Mouse (Mus musculus): ENCODE data around the gene Atg9a. TPM values are rescaled to one million over a fixed set of nuclear protein-coding genes. Genes with fewer than 3 reads are reported as not detected.

Atg9a gene
- polyA plus RNA-seq, 1 experiment from 2014 or later, result 60.8 TPM

Small RNAs within 50 kb of the gene (microRNA-seq; reads per million reads assigned to microRNA genes)
- gene Gm27943, result not detected

Other genes with a start within 250 kb of the Atg9a start
- gene Ihh, start 240.5 kb downstream of the Atg9a start, polyA plus RNA-seq (2015; fragmentation: Nextera tagmentation; extraction: Ambion mirVana), result 0.16 and 0.32 TPM in 2 replicates
- gene Nhej1, start 67.0 kb downstream of the Atg9a start, polyA plus RNA-seq (2015; fragmentation: Nextera tagmentation; extraction: Ambion mirVana), result 5.1 and 5.2 TPM in 2 replicates
- not detected in 2 replicates for gene Slc23a3, start 58.3 kb downstream of the Atg9a start, polyA plus RNA-seq (2015; fragmentation: Nextera tagmentation; extraction: Ambion mirVana)
- 52.5 and 54.0 TPM in 2 replicates for gene Cnppd1, start 49.5 kb downstream of the Atg9a start, polyA plus RNA-seq (2015; fragmentation: Nextera tagmentation; extraction: Ambion mirVana)
- 134 and 138 TPM in 2 replicates for gene Retreg2, start 49.4 kb downstream of the Atg9a start, polyA plus RNA-seq (2015; fragmentation: Nextera tagmentation; extraction: Ambion mirVana)
- 38.2 and 41.8 TPM in 2 replicates for gene Zfand2b, start 23.6 kb downstream of the Atg9a start, polyA plus RNA-seq (2015; fragmentation: Nextera tagmentation; extraction: Ambion mirVana)
- 57.1 and 57.7 TPM in 2 replicates for gene Abcb6, start 11.8 kb downstream of the Atg9a start, polyA plus RNA-seq (2015; fragmentation: Nextera tagmentation; extraction: Ambion mirVana)
- gene Ankzf1, start within 50 bp of the Atg9a start, polyA plus RNA-seq (2015; fragmentation: Nextera tagmentation; extraction: Ambion mirVana), result 27.2 and 29.5 TPM in 2 replicates
- 23.0 and 25.4 TPM in 2 replicates for gene Glb1l, start 18.6 kb upstream of the Atg9a start, polyA plus RNA-seq (2015; fragmentation: Nextera tagmentation; extraction: Ambion mirVana)
- 147 and 154 TPM in 2 replicates for gene Stk16, start 18.6 kb upstream of the Atg9a start, polyA plus RNA-seq (2015; fragmentation: Nextera tagmentation; extraction: Ambion mirVana)
- 11.2 and 22.2 TPM in 2 replicates for gene Tuba4a, start 27.7 kb upstream of the Atg9a start, polyA plus RNA-seq (2015; fragmentation: Nextera tagmentation; extraction: Ambion mirVana)
- not detected in 2 replicates for gene A630095N17Rik, start 39.9 kb upstream of the Atg9a start, polyA plus RNA-seq (2015; fragmentation: Nextera tagmentation; extraction: Ambion mirVana)
- 79.4 and 84.3 TPM in 2 replicates for gene Dnajb2, start 44.2 kb upstream of the Atg9a start, polyA plus RNA-seq (2015; fragmentation: Nextera tagmentation; extraction: Ambion mirVana)
- 26.3 and 33.4 TPM in 2 replicates for gene Ptprn, start 72.3 kb upstream of the Atg9a start, polyA plus RNA-seq (2015; fragmentation: Nextera tagmentation; extraction: Ambion mirVana)
- 209 and 241 TPM in 2 replicates for gene Resp18, start 86.2 kb upstream of the Atg9a start, polyA plus RNA-seq (2015; fragmentation: Nextera tagmentation; extraction: Ambion mirVana)
- gene Dnpep, start 125.8 kb upstream of the Atg9a start, polyA plus RNA-seq (2015; fragmentation: Nextera tagmentation; extraction: Ambion mirVana), result 136 and 145 TPM in 2 replicates
- 1.2 and 1.7 TPM in 2 replicates for gene Des, start 168.1 kb upstream of the Atg9a start, polyA plus RNA-seq (2015; fragmentation: Nextera tagmentation; extraction: Ambion mirVana)
- 17.7 and 20.8 TPM in 2 replicates for gene Speg, start 183.1 kb upstream of the Atg9a start, polyA plus RNA-seq (2015; fragmentation: Nextera tagmentation; extraction: Ambion mirVana)
- gene Gmppa, start 243.7 kb upstream of the Atg9a start, polyA plus RNA-seq (2015; fragmentation: Nextera tagmentation; extraction: Ambion mirVana), result 79.7 and 81.3 TPM in 2 replicates